Mouse (Mus musculus) adrenal gland (tissue): ENCODE measurements around the gene Dnah3.

Source experiments
- intact Hi-C: fragments of 180-260 bp; cut with DNase I; formaldehyde crosslinking; loops from one replicate; pipeline ENCODE4 v1.15.1; 2025

Dnah3 gene

DNA sequence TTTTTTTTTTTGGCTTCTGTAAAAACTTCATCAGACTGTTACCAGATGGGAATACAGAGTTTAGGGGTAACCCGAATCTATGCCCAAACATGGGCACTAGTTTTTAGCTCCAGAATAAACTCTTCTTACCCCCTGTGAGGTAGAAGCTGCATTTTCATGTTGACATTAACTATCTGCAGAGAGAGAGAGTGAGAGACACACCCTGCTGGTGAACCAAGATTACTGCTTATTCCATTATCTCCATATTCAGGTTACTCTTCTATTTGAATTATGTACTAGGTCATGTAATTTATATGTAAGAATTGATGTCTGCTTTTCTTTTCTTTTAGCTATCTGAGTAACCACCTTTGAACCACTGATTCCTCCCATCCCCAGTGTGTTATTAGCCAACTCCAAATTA lies 31.0 kb downstream of the Dnah3 start:
- intact Hi-C loops, result no loop called here

DNA sequence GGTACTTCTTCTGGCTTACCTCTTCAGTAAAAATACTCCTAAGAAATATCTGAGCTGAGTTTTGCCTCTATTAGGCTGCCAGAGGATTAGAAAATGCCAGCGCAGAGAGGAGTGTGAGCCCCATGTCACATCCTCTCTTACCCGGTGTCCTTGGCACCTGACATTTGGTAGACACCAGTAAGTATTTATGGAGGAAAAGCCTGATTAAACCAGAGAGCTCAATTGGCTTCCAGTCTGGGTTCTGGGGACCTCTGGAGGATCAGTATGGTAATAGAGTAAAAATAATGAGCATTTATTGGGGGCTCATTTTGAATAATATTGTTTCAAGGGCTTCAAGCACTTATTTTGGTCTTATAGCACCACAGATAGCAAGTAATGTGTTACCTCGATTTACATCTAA lies 39.6 kb downstream of the Dnah3 start:
- intact Hi-C loops, result loop anchor here (5.0 kb wide), 1 partner anchor 208 kb away; no protein-coding TSS in a partner anchor

DNA sequence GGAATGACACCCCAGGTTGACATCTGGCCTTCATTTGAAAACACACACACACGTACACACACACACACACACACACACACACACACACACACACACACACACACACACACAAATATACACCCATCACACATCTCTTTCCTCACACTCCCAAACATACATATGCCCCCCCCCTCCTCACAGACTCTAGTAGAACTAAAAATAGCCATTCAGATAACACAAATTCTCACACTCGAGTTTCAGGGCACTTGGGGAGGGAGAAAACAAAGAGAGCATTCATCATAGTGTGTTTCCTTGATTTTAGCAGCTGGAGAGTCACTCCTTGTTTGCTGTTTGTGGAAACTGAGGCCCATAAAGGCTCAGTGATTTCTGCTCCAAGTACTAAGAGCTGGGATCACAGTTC lies 41.1 kb downstream of the Dnah3 start:
- intact Hi-C loops, result no loop called here

DNA sequence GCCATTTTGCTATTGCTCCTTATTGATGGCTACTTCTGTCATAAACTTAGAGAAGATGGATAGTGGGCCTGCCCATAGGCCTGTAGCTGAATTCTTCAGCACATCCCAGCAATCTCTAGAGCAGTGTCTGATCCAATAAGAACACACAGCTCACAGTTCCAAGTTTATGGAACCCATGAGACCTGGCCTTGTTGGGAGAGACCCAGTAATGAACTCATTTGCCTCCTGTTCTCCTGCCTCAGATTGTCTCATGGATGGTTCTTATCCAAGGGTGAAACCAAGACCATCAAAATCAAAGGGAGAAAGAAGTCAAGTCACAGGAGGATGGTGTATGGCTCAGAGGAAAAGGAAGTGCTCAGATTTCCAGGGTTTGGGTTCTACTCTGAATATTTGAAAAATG lies 44.6 kb downstream of the Dnah3 start:
- intact Hi-C loops, result no loop called here

DNA sequence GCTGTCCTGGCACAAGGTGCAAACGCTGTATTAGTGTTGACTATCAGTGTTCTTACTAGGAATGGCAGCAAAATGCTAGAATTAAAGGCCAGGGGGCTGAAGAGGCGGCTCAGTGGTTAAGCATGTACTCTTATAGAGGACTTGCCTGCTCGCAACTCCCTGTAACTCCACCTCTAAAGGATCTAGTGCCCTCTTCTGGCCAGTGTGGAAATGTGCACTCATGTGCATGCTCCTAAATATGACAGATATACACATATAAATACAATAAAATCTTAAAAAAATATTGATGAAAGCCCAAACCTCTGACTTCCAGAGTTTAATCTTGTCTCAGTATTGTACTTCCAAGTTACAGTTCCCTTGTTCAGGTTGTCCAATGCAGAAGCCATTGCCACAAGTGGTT lies 51.1 kb downstream of the Dnah3 start:
- intact Hi-C loops, result no loop called here

DNA sequence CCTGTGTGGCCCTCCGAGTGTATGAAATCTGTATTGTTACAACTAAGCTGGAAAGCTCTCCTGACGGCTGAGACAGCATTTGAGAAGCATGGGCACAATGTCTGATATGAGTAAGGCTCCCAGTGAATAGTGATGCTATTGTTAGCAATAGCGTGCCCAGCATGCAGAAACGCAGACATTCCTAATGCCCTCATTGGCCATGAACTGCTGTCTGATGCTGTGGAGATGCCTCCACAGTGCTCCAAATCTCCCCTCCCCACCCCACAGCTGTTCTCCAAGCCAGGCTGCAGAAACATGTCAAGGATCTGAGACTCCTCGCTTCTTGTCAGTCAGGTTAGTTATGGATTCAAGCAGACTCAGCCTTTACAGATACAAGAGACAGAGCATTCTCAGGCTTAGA lies 58.7 kb downstream of the Dnah3 start:
- intact Hi-C loops, result no loop called here

DNA sequence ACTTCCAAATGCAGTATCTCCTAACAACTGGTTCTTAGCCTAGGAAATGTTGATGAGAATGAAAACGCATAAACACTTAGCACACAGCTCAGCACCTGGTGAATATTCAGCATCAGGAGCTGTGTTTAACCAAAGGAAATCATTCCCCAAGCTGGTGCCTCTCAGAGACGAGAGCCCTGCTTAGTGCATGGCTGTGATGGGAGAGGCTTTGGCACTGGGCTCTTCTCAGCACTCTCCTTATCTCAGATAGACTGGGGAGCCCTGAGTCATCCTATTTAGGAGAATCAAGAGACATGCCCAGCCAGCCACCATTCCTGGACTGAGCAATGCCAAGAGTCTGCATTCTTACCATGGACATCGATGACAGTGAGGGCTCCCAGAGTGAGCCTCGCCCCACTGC lies 60.1 kb downstream of the Dnah3 start:
- intact Hi-C loops, result no loop called here

DNA sequence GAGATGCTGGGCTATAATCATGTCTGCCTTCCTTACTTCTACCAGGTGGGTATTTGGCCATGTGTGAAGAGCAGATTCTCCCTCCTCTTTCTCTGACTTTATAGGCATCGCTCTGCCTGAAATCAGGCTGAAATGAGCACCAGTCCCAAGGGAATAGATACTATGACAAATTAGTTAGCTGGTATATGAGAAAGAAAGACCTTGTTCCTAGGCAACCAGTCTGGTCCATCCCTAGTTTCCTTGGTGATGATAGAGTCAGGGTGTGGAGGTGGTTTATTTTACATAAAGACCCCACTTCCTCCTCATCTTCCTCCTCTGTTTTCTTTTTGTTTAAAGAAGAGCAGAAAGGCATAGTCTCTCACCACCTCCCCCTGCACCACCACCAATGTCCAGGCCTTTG lies 60.5 kb downstream of the Dnah3 start:
- intact Hi-C loops, result no loop called here

DNA sequence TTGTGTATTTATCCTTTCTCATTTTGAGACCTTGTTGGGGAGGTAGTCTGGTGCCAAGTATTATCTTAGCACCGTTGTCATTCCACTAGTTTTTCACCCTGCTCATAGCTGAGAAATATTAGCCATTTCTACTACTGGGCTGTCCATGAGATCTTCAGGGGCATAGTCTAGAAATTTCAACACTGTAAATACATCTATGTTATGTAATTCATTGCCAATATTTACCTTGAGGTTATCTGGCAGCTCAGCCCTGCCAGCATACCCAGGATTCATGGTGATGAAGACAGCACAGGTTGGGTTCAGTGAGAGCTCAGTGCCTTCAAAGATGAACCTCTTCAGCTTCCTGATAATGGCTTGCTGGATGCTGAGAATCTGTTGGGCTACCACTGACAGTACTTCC lies 66.4 kb downstream of the Dnah3 start:
- intact Hi-C loops, result no loop called here

DNA sequence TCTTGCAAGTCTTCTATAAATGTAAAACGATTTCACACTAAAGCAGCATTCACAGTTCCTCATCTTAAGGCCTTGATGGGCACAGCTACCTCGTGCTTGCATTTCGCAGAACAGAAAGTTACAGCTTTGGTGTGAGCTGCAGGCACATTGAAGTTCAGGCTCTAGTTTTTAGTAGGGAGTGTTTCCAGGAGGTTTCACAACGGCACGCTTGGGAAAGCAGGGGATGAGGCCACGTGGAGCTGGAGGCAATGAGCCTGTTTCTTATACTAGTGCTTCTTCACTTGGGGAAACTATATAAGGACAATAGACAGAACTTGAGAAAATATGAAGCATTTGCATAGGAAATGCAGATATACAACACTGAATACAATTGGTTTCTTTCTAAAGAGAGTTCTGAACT lies 98.0 kb downstream of the Dnah3 start:
- intact Hi-C loops, result no loop called here

DNA sequence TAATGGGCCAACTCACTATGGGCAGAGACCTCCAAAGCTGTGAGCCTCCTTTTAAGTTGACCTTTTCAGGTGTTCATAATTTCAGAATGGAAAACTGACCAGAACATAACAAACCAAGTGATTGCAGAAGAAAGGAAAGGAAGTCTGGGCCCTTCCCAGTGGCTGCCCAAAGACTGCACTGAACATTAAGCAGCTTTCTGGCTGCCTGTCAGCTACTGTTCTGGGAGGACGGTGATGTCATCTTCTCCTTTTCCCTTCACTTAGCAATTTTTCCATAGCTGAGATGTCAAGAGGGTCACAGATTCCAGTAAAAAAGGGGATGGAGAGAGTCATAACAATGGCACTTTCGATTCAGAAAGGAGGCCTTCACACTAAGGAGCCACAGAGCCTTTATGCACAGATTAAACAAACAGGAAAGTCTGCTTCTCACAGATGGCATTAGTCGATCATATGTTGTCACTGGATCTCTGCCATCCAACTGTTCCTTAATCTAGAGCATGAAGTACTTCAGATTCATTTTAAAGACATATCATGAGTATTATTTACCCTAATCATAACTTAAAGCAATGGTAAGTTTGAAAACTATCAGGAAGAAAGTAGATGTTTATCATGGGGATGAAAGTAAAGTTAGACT lies 109.7 kb downstream of the Dnah3 start:
- intact Hi-C loops, result no loop called here

DNA sequence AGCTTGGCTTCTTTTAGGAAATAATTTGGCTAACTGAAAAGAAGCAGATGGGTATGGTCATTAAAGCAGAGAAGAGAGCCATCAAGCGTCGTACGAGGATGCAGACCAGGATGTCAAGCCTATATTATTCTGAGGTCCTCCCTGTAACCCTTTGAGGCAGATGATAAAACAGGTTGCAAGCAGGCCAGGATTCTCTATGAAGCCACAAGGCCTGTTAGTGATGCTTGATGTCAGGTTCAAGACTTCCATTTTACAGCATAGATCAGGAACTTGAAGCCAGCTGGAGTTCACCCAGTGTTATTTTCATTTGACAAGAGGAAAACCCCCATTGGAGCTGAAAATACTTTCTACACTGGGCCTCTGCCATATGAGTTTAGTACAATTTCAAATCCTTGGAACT lies 114.9 kb downstream of the Dnah3 start:
- intact Hi-C loops, result no loop called here

DNA sequence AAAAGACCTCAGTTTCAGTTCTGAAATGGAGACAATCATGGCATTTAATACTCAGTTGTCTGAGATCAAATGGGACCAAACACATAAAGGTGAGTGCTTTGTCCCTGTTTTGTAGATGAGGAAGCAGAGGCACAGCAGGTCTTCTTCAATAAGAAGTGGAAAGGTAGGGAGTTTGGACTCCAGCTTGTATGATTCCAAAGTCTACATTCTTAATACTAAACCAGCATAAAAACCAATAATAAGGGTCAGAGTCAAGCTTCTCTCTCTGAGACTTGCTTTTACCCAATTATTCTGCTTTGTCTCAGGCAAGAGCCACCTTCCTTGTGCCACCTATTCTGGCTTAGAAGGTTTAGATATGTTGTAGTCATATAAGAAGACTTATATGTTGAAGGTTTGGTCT lies 116.5 kb downstream of the Dnah3 start:
- intact Hi-C loops, result no loop called here

DNA sequence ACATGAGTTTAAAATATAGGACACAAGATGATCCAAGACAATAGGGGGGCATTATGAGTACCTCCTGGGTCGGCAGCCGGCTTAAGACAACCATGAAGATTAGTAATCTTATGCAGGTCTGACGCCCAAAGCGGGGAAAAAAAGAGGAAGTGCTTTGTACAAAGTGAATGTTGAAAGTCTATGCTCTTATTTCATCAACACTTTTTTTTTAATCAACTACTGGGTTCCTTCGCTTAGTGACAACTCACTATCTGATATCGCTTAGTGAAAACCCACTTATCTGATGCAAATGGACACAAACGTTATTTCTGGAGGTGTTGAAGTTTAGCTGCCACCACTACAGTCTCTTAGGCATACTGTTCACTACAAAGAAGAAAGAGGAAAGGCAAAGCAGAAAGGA lies 117.5 kb downstream of the Dnah3 start:
- intact Hi-C loops, result no loop called here

DNA sequence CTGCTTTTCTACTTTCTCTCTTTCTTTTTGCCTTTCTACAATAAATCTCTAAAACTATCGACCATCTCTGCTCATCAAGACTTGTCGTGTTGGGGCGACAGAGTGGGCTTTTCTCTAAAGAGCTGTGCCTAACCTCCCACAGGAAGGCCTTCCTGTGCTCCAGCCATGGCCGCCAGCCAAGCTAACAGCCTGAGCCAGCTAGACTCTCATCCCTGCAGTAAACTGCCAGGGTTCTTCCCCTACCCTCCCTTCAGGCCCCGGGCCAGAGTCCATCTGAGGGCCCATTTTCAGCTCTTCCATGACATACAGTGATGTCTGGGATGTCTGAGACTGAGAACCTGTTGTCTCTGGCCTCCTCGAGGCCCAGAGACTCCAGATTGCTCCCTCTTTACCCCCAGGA lies 118.8 kb downstream of the Dnah3 start:
- intact Hi-C loops, result no loop called here

DNA sequence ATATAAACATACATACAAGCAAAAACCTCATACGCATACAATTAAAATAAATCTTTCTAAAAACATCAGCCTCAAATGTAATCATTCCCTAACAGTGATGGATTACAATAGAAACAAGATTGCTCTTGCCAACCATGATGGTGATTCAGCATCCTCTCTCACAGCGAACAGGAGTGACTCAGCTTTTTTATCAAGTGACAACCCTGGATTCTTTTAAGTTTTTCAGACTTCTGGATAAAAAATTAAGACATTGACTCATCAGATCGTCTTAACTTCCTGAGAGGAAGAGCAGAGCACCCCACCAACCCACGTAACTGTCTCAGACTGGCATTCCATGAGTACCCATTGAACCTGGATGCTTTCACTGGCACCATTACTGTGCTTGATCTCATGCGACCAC lies 120.9 kb downstream of the Dnah3 start:
- intact Hi-C loops, result no loop called here

DNA sequence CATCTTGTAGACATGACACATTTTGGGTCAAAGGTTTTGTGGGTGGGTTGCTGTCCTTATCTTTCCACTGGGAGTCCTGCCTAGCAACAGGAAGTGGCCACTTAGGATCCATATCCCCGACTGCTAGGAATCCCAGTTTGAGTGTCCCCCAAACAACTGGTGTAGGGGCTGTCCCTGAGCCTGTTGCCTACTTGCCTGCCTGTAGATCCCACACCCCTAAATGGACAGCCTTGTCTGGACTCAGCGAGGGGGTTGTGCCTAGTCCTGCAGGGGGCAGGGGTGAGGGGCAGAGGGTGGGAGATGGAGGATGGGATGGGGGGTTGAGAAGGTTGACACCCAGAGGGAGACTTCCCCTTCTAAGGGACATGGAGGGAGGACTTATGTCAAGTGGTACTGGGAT lies 125.8 kb downstream of the Dnah3 start:
- intact Hi-C loops, result no loop called here

DNA sequence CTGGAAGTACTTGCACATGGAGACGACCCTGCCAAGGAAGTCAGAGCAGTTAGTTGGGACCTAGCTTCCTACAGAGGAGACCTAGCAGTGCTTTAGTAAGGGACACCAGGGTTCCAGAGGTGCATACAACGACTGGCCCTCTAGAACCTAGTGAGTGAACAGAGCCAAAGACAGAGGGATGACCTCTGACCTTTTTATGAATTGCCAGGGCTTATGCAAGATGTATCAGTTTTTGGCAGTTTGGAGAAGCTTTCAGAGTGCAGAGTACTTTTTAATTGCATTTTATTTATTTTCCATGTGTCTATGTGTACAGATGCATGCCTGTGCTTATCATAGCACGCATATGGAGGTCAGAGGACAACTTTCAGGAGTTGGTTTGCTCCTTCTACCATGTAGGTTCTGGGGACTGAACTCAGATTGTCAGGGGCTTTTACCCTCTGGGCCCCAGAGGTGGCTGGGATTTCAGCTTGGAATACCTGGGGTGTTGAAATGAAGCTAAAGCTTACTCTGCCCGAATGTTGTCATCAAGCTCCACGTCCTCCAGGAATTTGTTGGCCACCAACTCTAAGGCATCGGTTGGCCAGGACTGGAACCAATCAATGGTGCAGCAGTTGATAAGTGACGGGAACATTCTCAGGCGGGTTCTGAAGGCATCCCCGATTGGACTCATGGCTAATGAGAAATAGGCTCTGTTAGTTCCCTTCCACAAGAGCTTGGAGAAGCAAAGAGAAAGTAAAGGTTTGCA lies 129.3 kb downstream of the Dnah3 start:
- intact Hi-C loops, result no loop called here

DNA sequence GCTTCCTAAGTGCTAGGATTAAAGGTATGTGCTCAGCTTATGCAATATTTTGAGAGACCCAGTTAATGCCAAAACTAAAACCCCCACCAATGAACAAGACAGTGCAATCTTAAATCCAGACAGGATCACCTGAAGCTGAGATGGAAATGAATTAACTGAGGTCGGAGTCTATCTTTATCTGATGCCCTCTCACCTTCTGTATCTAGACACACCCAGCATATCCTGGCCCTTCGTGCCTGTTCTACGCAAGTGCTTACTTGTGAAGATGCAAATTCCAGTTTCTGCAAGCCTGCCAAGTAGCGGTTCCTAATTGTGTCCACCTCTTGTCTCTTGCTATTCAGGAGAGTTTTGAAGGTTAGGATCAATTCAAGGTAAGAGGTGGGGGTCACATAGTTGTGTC lies 129.9 kb downstream of the Dnah3 start:
- intact Hi-C loops, result no loop called here

DNA sequence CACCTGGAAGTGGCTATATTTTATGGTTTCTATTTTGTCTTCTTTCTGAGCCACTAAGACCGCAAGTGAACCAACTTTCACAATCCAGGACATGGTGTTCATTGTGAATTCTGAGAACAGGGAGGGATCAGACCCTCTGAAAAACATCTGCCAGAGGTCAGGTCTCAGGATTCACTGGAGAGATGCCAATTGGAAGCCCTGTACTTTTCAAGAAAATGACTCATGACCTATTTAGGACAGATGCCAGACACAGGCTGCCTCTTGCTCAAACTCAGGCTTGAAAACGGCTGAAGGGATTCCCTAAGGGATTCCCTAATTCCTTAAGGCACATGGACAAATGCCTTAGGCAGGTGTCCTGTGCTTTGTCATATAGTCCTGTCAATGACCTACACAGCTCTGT lies 134.0 kb downstream of the Dnah3 start:
- intact Hi-C loops, result no loop called here

DNA sequence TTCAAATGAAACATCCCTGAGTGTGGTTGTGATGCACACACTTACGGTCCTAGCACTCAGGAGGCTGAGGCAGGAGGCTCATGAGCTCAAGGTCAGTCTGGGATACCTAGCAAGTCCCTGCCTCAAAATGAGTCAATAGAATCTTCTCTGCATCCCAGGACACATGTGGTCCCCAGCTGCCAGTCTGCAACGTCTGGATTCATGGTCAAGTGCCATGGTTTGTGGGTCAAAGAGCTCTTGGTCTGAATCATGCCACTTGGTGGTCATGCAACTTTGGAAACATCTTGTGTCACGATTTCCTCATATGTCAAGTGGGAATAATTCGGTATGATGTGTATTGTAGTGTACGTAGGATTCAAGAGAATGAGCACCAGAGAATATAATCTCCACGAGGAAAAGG lies 134.5 kb downstream of the Dnah3 start:
- intact Hi-C loops, result no loop called here

DNA sequence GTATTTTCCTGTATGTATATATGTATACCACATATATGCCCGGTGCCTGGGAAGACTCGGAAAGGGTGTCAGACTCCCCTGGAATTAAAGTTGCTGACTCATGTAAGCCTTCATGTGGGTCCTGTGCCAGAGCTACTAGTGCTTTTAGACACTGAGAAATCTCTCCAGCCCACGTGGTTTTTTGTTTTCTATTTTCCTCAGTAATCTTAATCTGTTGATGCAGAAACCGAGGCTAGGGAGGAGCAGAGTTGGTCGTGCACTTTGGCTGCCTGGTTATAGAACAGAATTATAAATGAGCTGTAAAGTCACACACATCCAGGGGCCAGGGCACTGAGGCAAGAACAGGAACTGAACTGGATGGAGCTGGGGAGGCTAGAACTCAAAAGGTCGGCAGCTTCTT lies 135.1 kb downstream of the Dnah3 start:
- intact Hi-C loops, result no loop called here

DNA sequence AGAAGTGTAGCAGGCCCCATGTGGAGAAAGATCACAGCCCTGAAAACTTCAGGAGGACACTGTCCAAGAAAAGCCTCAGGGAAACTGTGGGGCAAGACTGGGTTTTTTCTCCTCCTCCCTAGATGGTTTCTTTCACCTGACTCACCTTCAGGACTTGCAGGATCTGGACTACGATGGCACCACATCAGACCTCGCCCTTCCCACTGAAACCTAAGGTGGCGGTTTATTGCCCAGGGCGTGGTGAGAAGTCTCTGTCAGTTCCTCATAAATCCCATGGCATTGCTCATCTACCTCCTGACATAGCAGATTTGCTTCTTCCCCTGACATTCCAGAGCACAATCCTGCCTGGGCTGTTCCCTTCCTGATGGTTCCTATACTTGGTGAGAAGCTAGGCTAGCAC lies 135.6 kb downstream of the Dnah3 start:
- intact Hi-C loops, result loop anchor here (10.0 kb wide), 1 partner anchor 105 kb away; no protein-coding TSS in a partner anchor
